Mouse (Mus musculus): Measurements from ENCODE around the gene Pi4ka. TPM values are rescaled to one million over a fixed set of nuclear protein-coding genes. Genes with fewer than 3 reads are reported as not detected.

Gene Pi4ka
- polyA plus RNA-seq, 1 experiment from 2014 or later: 15.5 TPM

GRCm38 (mm10) chr16:17410209-17410608 is 4.1 kb upstream of the Pi4ka start:
- Histone ChIP-seq H3K27me3 (ENCODE audit: control insufficient read depth, insufficient read depth, low read length) (no peaks in the 10 kb centered on the region), H3K27ac (replicated peaks) (peak overlapping the region; percentile 30), H3K9me3 (ENCODE audit: control insufficient read depth, low read length) (no peaks in the 10 kb centered on the region), H3K36me3 (ENCODE audit: control insufficient read depth, insufficient read depth, low read length) (no peaks in the 10 kb centered on the region), H3K9ac (ENCODE audit: low read length) (no peak overlapping the region), H3K4me3 (ENCODE audit: low read depth, low read length) (no peak overlapping the region), H3K4me1 (replicated peaks; ENCODE audit: control insufficient read depth, insufficient read depth) (no peaks in the 10 kb centered on the region; the same call in 1 of the 2 replicates), H3K4me2 (replicated peaks; ENCODE audit: low read depth) (no peak overlapping the region)
- TF ChIP-seq EP300 (optimal IDR thresholded peaks at IDR 0.05) (no peak), CTCF (IDR thresholded peaks at IDR 0.05; ENCODE audit: low read depth) (no peak)
- WGBS: 37% methylated on average over 4 of the region's 4 CpGs
- no peak for ATAC-seq (ENCODE audit: low FRiP score, low TSS enrichment)
- DNase-seq (ENCODE audit: low spot score): peak; percentile 40

GRCm38 (mm10) chr16:17409046-17409445 is 2.9 kb upstream of the Pi4ka start:
- DNase-seq (ENCODE audit: low spot score) (no peak), ATAC-seq (ENCODE audit: low FRiP score, low TSS enrichment) (no peak)
- H3K27ac ChIP-seq (replicated peaks): no peak overlapping the region
- no peaks in the 10 kb centered on the region for H3K9me3 ChIP-seq (ENCODE audit: control insufficient read depth, low read length)
- WGBS: 94% methylated on average over 2 of the region's 2 CpGs
- H3K4me1 ChIP-seq (replicated peaks; ENCODE audit: control insufficient read depth, insufficient read depth): no peaks in the 10 kb centered on the region; the same call in 1 of the 2 replicates
- no peak overlapping the region for H3K4me3 ChIP-seq (ENCODE audit: low read depth, low read length)
- TF ChIP-seq CTCF (IDR thresholded peaks at IDR 0.05; ENCODE audit: low read depth) (no peak), EP300 (optimal IDR thresholded peaks at IDR 0.05) (no peak)
- no peaks in the 10 kb centered on the region for H3K36me3 ChIP-seq (ENCODE audit: control insufficient read depth, insufficient read depth, low read length)
- H3K4me2 ChIP-seq (replicated peaks; ENCODE audit: low read depth): no peak overlapping the region
- no peak overlapping the region for H3K9ac ChIP-seq (ENCODE audit: low read length)
- H3K27me3 ChIP-seq (ENCODE audit: control insufficient read depth, insufficient read depth, low read length): no peaks in the 10 kb centered on the region

GRCm38 (mm10) chr16:17406512-17407231 is 558 bp upstream of the Pi4ka start:
- Histone ChIP-seq H3K9me3 (ENCODE audit: control insufficient read depth, low read length) (no peaks in the 10 kb centered on the region), H3K4me3 (ENCODE audit: low read depth, low read length) (peak overlapping the region; percentile 83), H3K4me2 (replicated peaks; ENCODE audit: low read depth) (peak overlapping the region; percentile 82), H3K4me1 (replicated peaks; ENCODE audit: control insufficient read depth, insufficient read depth) (no peaks in the 10 kb centered on the region; the same call in 1 of the 2 replicates), H3K36me3 (ENCODE audit: control insufficient read depth, insufficient read depth, low read length) (no peaks in the 10 kb centered on the region), H3K27me3 (ENCODE audit: control insufficient read depth, insufficient read depth, low read length) (no peaks in the 10 kb centered on the region), H3K9ac (ENCODE audit: low read length) (peak overlapping the region; percentile 82), H3K27ac (replicated peaks) (no peak overlapping the region; the same call in 1 of the 2 replicates)
- TF ChIP-seq CTCF (IDR thresholded peaks at IDR 0.05; ENCODE audit: low read depth) (no peak), EP300 (optimal IDR thresholded peaks at IDR 0.05) (no peak)
- ATAC-seq (ENCODE audit: low FRiP score, low TSS enrichment): no peak
- 23% methylated on average over 9 of the region's 9 CpGs for WGBS
- no peak for DNase-seq (ENCODE audit: low spot score)

- DNase-seq (ENCODE audit: low spot score) (no peak), ATAC-seq (ENCODE audit: low FRiP score, low TSS enrichment) (peak; percentile 66)
- Histone ChIP-seq H3K4me3 (ENCODE audit: low read depth, low read length) (peak overlapping the region; percentile 83), H3K4me2 (replicated peaks; ENCODE audit: low read depth) (peak overlapping the region; percentile 82), H3K9ac (ENCODE audit: low read length) (peak overlapping the region; percentile 79), H3K36me3 (ENCODE audit: control insufficient read depth, insufficient read depth, low read length) (no peaks in the 10 kb centered on the region), H3K27ac (replicated peaks) (peak overlapping the region; percentile 74), H3K4me1 (replicated peaks; ENCODE audit: control insufficient read depth, insufficient read depth) (no peaks in the 10 kb centered on the region; the same call in 1 of the 2 replicates), H3K27me3 (ENCODE audit: control insufficient read depth, insufficient read depth, low read length) (no peaks in the 10 kb centered on the region), H3K9me3 (ENCODE audit: control insufficient read depth, low read length) (no peaks in the 10 kb centered on the region)
- under 1% methylated on average over 22 of the region's 22 CpGs for WGBS
- no peak for TF ChIP-seq CTCF (IDR thresholded peaks at IDR 0.05; ENCODE audit: low read depth)
- TF ChIP-seq EP300 (optimal IDR thresholded peaks at IDR 0.05): no peak
These were observed 830 bp downstream of the Pi4ka start for GRCm38 (mm10) chr16:17405271-17405696.

- Histone ChIP-seq H3K36me3 (ENCODE audit: control insufficient read depth, insufficient read depth, low read length) (no peaks in the 10 kb centered on the region), H3K27ac (replicated peaks) (no peak overlapping the region), H3K4me3 (ENCODE audit: low read depth, low read length) (no peak overlapping the region), H3K9me3 (ENCODE audit: control insufficient read depth, low read length) (no peaks in the 10 kb centered on the region), H3K27me3 (ENCODE audit: control insufficient read depth, insufficient read depth, low read length) (no peaks in the 10 kb centered on the region), H3K4me1 (replicated peaks; ENCODE audit: control insufficient read depth, insufficient read depth) (no peaks in the 10 kb centered on the region; the same call in 1 of the 2 replicates), H3K9ac (ENCODE audit: low read length) (no peak overlapping the region), H3K4me2 (replicated peaks; ENCODE audit: low read depth) (no peak overlapping the region)
- 81% methylated on average over 1 of the region's 1 CpGs for WGBS
- TF ChIP-seq CTCF (IDR thresholded peaks at IDR 0.05; ENCODE audit: low read depth) (peak; percentile 79), EP300 (optimal IDR thresholded peaks at IDR 0.05) (no peak)
- ATAC-seq (ENCODE audit: low FRiP score, low TSS enrichment) (no peak), DNase-seq (ENCODE audit: low spot score) (peak; percentile 23)
These were observed 3.3 kb downstream of the Pi4ka start for GRCm38 (mm10) chr16:17402855-17403254.

- H3K36me3 ChIP-seq (ENCODE audit: control insufficient read depth, insufficient read depth, low read length): no peaks in the 10 kb centered on the region
- H3K27me3 ChIP-seq (ENCODE audit: control insufficient read depth, insufficient read depth, low read length): no peaks in the 10 kb centered on the region
- peak; percentile 45 for DNase-seq (ENCODE audit: low spot score)
- no peak overlapping the region for H3K4me3 ChIP-seq (ENCODE audit: low read depth, low read length)
- 43% methylated on average over 4 of the region's 4 CpGs for WGBS
- TF ChIP-seq EP300 (optimal IDR thresholded peaks at IDR 0.05) (no peak), CTCF (IDR thresholded peaks at IDR 0.05; ENCODE audit: low read depth) (no peak)
- H3K27ac ChIP-seq (replicated peaks): no peak overlapping the region
- no peaks in the 10 kb centered on the region for H3K4me1 ChIP-seq (replicated peaks; ENCODE audit: control insufficient read depth, insufficient read depth)
- ATAC-seq (ENCODE audit: low FRiP score, low TSS enrichment): no peak
- no peaks in the 10 kb centered on the region for H3K9me3 ChIP-seq (ENCODE audit: control insufficient read depth, low read length)
- no peak overlapping the region for H3K9ac ChIP-seq (ENCODE audit: low read length)
- H3K4me2 ChIP-seq (replicated peaks; ENCODE audit: low read depth): no peak overlapping the region
These were observed 13.3 kb downstream of the Pi4ka start for GRCm38 (mm10) chr16:17392784-17393183.

Data from stomach, postnatal 0 days (tissue).